Mouse (Mus musculus) intestine, postnatal 0 days (tissue): ENCODE measurements around the gene Lrrc2. TPM values are rescaled to one million over a fixed set of nuclear protein-coding genes. Genes with fewer than 3 reads are reported as not detected.

Source experiments
- ATAC-seq: fragments of 200-750 bp; cut with Nextera tagmentation; 2 replicates; pipeline ENCODE4 v1.8.0; 2017; ENCODE audit warnings: mild to moderate bottlenecking, moderate TSS enrichment, moderate library complexity
- H3K27ac ChIP-seq: fragments of 300-500 bp; sonication (generic); 2 replicates; pipeline ENCODE4 v1.5.1; 2014; ENCODE audit warnings: mild to moderate bottlenecking, low read depth, low read length, moderate library complexity
- H3K27me3 ChIP-seq: fragments of 300-500 bp; sonication (generic); replicated peaks from 2 replicates; pipeline ENCODE4 v1.6.1; 2014; ENCODE audit warnings: low read length, mixed read lengths; ENCODE audit not compliant: control insufficient read depth, insufficient read depth
- H3K36me3 ChIP-seq: fragments of 300-500 bp; sonication (generic); 2 replicates; pipeline ENCODE4 v1.6.1; 2014; ENCODE audit warnings: mild to moderate bottlenecking, moderate library complexity; ENCODE audit not compliant: control insufficient read depth, insufficient read depth
- H3K4me1 ChIP-seq: fragments of 300-500 bp; sonication (generic); replicated peaks from 2 replicates; pipeline ENCODE4 v1.6.1; 2014; ENCODE audit warnings: antibody characterized with exemption, low read length, mixed read lengths; ENCODE audit not compliant: control insufficient read depth, insufficient read depth
- H3K4me2 ChIP-seq: fragments of 300-500 bp; sonication (generic); replicated peaks from 2 replicates; pipeline ENCODE4 v1.6.1; 2014; ENCODE audit warnings: low read depth, mild to moderate bottlenecking, moderate library complexity
- H3K4me3 ChIP-seq: fragments of 300-500 bp; sonication (generic); 2 replicates; pipeline ENCODE4 v1.5.1; 2014; ENCODE audit warnings: low read depth, low read length
- H3K9ac ChIP-seq: fragments of 300-500 bp; sonication (generic); 2 replicates; pipeline ENCODE4 v1.6.1; 2014; ENCODE audit warnings: mild to moderate bottlenecking, low read depth, low read length
- H3K9me3 ChIP-seq: fragments of 300-500 bp; sonication (generic); 2 replicates; pipeline ENCODE4 v1.6.1; 2016; ENCODE audit warnings: mixed run types; ENCODE audit not compliant: control insufficient read depth
- CTCF ChIP-seq: sonication (generic); IDR thresholded peaks from 2 replicates; pipeline ENCODE4 v1.5.1; 2016; ENCODE audit warnings: low read depth, mild to moderate bottlenecking, control low read depth, antibody characterized with exemption, moderate library complexity
- WGBS: fragments of 180-500 bp; shearing (Covaris S2); extraction: QIAGEN DNeasy Blood & Tissue Kit; methylation state at CpG from one replicate; pipeline ENCODE4 v1.1.7; 2014; 5-methylcytosine and 5-hydroxymethylcytosine counted together
- polyA plus RNA-seq: library from polyadenylated mRNA; unstranded; fragments of >200 nt; fragmentation: Nextera tagmentation; extraction: Ambion mirVana; gene quantifications from 2 replicates; pipeline ENCODE4 v1.2.1, GENCODE M21; 2015

Gene Lrrc2
- polyA plus RNA-seq, 1 experiment from 2014 or later, result 0.23 TPM

DNA sequence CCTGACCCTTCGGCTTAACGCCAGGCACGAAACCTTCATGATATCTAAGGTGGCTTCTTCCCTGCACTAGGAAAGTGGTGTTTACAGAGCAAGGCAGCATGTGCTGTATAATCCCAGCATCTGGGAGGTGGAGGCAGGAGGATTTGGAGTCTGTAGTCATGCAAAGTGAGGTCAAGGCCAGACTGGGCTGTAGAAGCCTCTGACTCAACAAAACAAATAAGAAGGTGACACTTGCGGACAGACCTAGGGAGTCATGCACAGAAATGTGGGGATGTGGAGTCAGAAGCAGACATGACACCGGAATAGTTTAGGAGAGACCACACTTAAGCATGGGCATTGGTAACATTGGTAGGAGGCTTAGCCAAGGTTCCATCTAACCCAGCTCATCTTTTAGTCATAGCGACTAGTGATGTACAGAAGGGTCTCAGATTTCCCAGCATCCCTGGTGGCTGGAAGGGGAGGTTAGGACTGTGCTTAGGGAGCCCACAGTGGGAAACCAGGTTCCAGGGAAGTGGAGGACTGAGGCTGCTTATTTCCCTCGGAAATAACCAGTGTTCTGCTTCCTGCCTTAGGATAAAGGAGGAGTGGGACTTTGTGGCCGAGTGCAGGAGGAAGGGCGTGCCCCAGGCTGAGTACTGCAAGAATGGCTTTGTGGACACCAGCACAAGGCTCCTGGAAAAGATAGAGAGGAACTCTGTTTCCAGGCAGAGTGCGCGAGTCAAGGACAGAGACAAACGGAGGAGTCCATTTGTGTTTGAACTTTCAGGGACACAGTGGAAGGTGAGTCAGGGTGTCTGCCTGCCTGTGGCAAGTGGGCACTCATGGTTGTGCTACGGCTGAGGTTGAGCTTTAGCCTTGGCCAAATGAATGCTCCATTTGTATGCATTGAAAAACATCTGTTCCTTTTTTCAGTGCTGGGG lies 9.1 kb downstream of the Lrrc2 start:
- WGBS, result 77% methylated on average over 13 of the region's 13 CpGs
- Histone ChIP-seq H3K9ac (no peak overlapping the region), H3K4me3 (no peak overlapping the region), H3K9me3 (no peaks in the 10 kb centered on the region), H3K4me1 (no peaks in the 10 kb centered on the region), H3K4me2 (no peak overlapping the region), H3K27ac (no peak overlapping the region), H3K36me3 (no peaks in the 10 kb centered on the region), H3K27me3 (0 out of 2 replicates have a peak, but pooled peaks cover 1% of the 10 kb centered on the region)
- ATAC-seq, result no peak
- TF ChIP-seq CTCF, result no peak

DNA sequence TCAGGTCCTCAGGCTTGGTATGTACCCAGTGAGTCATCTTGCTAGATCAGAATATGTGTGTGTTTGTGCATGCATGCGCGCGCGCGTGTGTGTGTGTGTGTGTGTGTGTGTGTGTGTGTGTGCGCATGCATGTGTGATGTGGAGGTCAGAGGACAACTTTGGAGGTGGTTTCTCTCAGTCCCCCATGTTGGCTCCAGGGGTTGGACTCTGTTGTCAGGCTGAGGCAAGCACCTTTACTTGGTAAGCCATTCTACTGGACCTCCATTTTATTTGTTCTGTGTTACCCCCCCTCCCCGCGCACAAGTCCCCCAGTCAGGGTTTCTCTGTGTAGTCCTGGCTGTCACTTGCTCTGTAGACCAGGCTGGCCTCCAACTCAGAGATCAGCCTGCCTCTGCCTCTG lies 10.0 kb downstream of the Lrrc2 start:
- Histone ChIP-seq H3K4me2 (no peak overlapping the region), H3K9ac (no peak overlapping the region), H3K4me1 (no peaks in the 10 kb centered on the region), H3K9me3 (no peaks in the 10 kb centered on the region), H3K27me3 (no peaks in the 10 kb centered on the region), H3K4me3 (no peak overlapping the region), H3K27ac (no peak overlapping the region), H3K36me3 (no peaks in the 10 kb centered on the region)
- ATAC-seq, result no peak
- 98% methylated on average over 8 of the region's 8 CpGs for WGBS
- no peak for TF ChIP-seq CTCF

DNA sequence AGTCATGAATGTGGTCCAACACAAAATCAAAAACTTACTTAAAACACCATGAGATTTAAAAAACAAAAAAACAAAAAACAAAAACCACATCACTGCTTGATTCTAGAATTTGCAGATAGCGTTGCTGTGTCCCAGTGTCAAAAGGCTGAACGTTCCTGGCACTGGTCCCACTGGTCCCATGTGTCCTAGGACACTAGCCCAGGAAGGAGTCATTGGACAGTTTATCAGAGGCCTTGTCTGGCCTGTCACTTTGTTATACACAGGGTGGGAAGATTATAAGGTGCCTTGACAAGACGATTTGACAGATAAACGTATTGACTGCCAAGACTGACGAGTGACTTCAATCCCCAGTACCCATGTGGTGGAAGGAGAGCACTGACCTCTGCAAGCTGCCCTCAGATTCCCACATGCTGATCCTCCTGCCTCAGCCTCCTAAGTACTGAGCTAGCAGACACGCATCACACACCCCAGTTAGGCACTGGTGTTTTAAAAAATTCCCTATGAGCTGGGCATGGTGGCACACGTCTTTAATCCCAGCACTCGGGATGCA lies 12.3 kb downstream of the Lrrc2 start:
- Histone ChIP-seq H3K36me3 (no peaks in the 10 kb centered on the region), H3K27ac (no peak overlapping the region), H3K27me3 (no peaks in the 10 kb centered on the region), H3K4me1 (no peaks in the 10 kb centered on the region), H3K4me3 (no peak overlapping the region), H3K9me3 (no peaks in the 10 kb centered on the region), H3K4me2 (no peak overlapping the region), H3K9ac (no peak overlapping the region)
- no peak for ATAC-seq
- WGBS, result 86% methylated on average over 8 of the region's 8 CpGs
- TF ChIP-seq CTCF, result no peak

DNA sequence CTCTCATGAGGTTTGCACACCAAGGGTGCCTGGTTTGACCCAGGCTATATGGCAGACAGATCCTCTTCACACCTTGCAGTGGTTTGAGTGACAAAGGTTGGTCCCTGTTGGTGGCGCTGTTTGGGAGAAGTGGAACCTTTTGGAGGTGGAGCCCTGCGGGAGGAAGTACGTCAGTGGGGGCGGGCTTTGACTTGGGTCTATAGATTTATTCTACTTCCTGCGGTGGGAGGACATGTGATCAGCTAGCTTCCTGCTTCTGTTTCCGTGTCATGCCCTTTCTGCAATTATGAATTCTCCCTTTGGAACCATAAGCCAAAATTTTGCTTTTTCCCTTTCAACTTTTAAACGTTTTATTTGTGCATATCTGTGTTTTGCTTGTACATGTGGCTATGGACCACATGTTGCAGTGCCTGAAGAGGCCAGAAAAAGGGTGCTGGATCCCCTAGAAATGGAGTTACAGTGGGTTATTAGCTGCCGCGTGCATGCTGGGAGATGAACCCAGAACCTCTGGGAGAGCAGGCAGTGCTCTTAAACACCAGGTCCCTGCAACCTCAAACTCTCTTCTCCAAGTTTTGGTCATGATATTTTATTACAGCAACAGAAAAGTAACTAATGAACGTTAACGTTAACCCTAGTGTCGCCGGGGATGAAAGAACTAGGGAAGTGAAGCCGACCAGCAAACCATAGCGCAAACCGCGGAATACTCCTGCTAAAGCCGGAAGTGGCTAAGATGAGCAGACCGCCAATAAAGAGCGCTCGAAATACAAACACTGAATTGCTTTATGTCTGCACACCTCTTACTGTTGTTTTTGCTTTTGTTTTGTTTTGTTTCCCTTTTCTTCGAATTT lies 13.9 kb downstream of the Lrrc2 start:
- Histone ChIP-seq H3K4me2 (no peak overlapping the region), H3K9me3 (no peaks in the 10 kb centered on the region), H3K4me1 (no peaks in the 10 kb centered on the region), H3K36me3 (no peaks in the 10 kb centered on the region), H3K4me3 (no peak overlapping the region), H3K9ac (no peak overlapping the region), H3K27ac (no peak overlapping the region), H3K27me3 (no peaks in the 10 kb centered on the region)
- 87% methylated on average over 22 of the region's 22 CpGs for WGBS
- no peak for ATAC-seq
- no peak for TF ChIP-seq CTCF

DNA sequence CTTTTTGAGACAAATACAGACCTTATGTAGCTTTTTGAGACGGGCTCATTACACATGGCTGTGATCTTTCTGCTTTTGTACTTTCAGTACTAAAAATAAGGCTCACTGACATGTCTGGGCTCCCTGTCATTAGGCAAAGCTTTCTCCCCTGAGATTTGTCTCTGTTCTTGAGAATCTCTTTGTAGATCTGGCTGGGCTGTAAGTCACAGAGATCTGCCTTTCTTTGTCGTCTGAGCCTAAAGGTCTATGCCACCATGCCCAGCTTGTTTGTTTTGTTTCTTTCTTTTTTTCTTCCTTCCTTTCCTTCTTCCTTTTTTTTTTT lies 14.5 kb downstream of the Lrrc2 start:
- H3K4me3 ChIP-seq, result no peak overlapping the region
- no peak overlapping the region for H3K27ac ChIP-seq
- 68% methylated on average over 2 of the region's 2 CpGs for WGBS
- H3K9me3 ChIP-seq, result no peaks in the 10 kb centered on the region
- no peak overlapping the region for H3K4me2 ChIP-seq
- H3K4me1 ChIP-seq, result no peaks in the 10 kb centered on the region
- no peak for ATAC-seq
- H3K27me3 ChIP-seq, result no peaks in the 10 kb centered on the region
- no peak for TF ChIP-seq CTCF
- H3K36me3 ChIP-seq, result no peaks in the 10 kb centered on the region
- H3K9ac ChIP-seq, result no peak overlapping the region

DNA sequence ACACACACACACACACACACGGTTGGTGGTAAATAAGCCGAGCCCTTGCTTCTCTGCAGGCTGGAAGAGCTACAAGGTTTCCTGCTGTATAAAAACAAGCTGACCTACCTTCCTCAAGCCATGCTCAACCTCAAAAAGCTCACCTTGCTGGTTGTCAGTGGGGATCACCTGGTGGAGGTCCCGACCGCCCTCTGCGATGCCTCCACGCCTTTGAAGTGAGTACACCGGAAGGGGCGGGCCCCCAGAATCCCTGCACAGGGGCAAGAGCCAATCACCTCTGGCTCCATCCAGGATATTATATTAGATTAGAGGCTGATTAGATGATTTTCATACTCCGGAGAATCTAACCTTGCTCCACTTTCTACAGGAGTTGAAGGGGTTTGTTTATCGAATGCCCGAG lies 28.1 kb downstream of the Lrrc2 start:
- H3K9ac ChIP-seq, result no peak overlapping the region
- TF ChIP-seq CTCF, result no peak
- H3K27me3 ChIP-seq, result no peaks in the 10 kb centered on the region
- H3K27ac ChIP-seq, result no peak overlapping the region
- ATAC-seq, result no peak
- H3K4me3 ChIP-seq, result no peak overlapping the region
- H3K36me3 ChIP-seq, result no peaks in the 10 kb centered on the region
- no peak overlapping the region for H3K4me2 ChIP-seq
- 93% methylated on average over 11 of the region's 11 CpGs for WGBS
- no peaks in the 10 kb centered on the region for H3K9me3 ChIP-seq
- H3K4me1 ChIP-seq, result no peaks in the 10 kb centered on the region
